Mouse (Mus musculus): ENCODE measurements around the gene Spa17. TPM values are rescaled to one million over a fixed set of nuclear protein-coding genes. Genes with fewer than 3 reads are reported as not detected.

Gene Spa17
- polyA plus RNA-seq, 1 experiment, result 2.7 TPM

GRCm38 (mm10) chr9:37625641-37626040 is 12.1 kb upstream of the Spa17 start:
- Histone ChIP-seq H3K36me3 (ENCODE audit: control insufficient read depth, insufficient read depth) (no peaks in the 10 kb centered on the region), H3K4me3 (no peak overlapping the region), H3K4me2 (ENCODE audit: low read depth) (no peak overlapping the region), H3K27me3 (ENCODE audit: control insufficient read depth, insufficient read depth, insufficient read length) (peaks cover 4% of the 10 kb centered on the region), H3ac (ENCODE audit: control insufficient read depth, insufficient read length) (no peak overlapping the region), H3K79me2 (ENCODE audit: control insufficient read depth, insufficient read depth) (no peaks in the 10 kb centered on the region)
- no peak for TF ChIP-seq MAX (IDR thresholded peaks at IDR 0.05; ENCODE audit: low read depth)
- TF ChIP-seq TCF3 (IDR thresholded peaks at IDR 0.05; ENCODE audit: insufficient read length, low read depth), result no peak
- no peak for TF ChIP-seq SRF (IDR thresholded peaks at IDR 0.05; ENCODE audit: control insufficient read depth, insufficient read length, low read depth)
- no peak for TF ChIP-seq CEBPB (IDR thresholded peaks at IDR 0.05; ENCODE audit: insufficient read depth, poor library complexity, severe bottlenecking)
- no peak for TF ChIP-seq MYOG (IDR thresholded peaks at IDR 0.05; ENCODE audit: control insufficient read depth in 1 of 3, insufficient read depth in 1 of 3, insufficient read length in 2 of 3, low read depth in 2 of 3)
- no peak for TF ChIP-seq USF1 (IDR thresholded peaks at IDR 0.05; ENCODE audit: low read depth)
- no peak for TF ChIP-seq POLR2A (IDR thresholded peaks at IDR 0.05; ENCODE audit: insufficient read length, low read depth)
- TF ChIP-seq MYOD1 (IDR thresholded peaks at IDR 0.05; ENCODE audit: control insufficient read depth in 1 of 3, insufficient read length in 2 of 3, low read depth in 2 of 3), result no peak
- TF ChIP-seq TCF12 (IDR thresholded peaks at IDR 0.05; ENCODE audit: insufficient read depth, poor library complexity, severe bottlenecking), result no peak
- TF ChIP-seq POLR2AphosphoS2 (IDR thresholded peaks at IDR 0.05; ENCODE audit: insufficient read length, low read depth), result no peak
- TF ChIP-seq REST (IDR thresholded peaks at IDR 0.05; ENCODE audit: insufficient read depth, insufficient read length), result no peak
- no peak for TF ChIP-seq E2F4 (IDR thresholded peaks at IDR 0.05; ENCODE audit: insufficient read depth)

- Histone ChIP-seq H3ac (ENCODE audit: control insufficient read depth, insufficient read length) (no peak overlapping the region), H3K79me2 (ENCODE audit: control insufficient read depth, insufficient read depth) (no peaks in the 10 kb centered on the region), H3K36me3 (ENCODE audit: control insufficient read depth, insufficient read depth) (no peaks in the 10 kb centered on the region), H3K4me3 (no peak overlapping the region), H3K27me3 (ENCODE audit: control insufficient read depth, insufficient read depth, insufficient read length) (peaks cover 4% of the 10 kb centered on the region), H3K4me2 (ENCODE audit: low read depth) (no peak overlapping the region)
- TF ChIP-seq SRF (IDR thresholded peaks at IDR 0.05; ENCODE audit: control insufficient read depth, insufficient read length, low read depth), result no peak
- TF ChIP-seq MYOG (IDR thresholded peaks at IDR 0.05; ENCODE audit: control insufficient read depth in 1 of 3, insufficient read depth in 1 of 3, insufficient read length in 2 of 3, low read depth in 2 of 3), result no peak
- no peak for TF ChIP-seq POLR2AphosphoS2 (IDR thresholded peaks at IDR 0.05; ENCODE audit: insufficient read length, low read depth)
- TF ChIP-seq MYOD1 (IDR thresholded peaks at IDR 0.05; ENCODE audit: control insufficient read depth in 1 of 3, insufficient read length in 2 of 3, low read depth in 2 of 3), result no peak
- no peak for TF ChIP-seq MAX (IDR thresholded peaks at IDR 0.05; ENCODE audit: low read depth)
- TF ChIP-seq CEBPB (IDR thresholded peaks at IDR 0.05; ENCODE audit: insufficient read depth, poor library complexity, severe bottlenecking), result no peak
- TF ChIP-seq USF1 (IDR thresholded peaks at IDR 0.05; ENCODE audit: low read depth), result no peak
- TF ChIP-seq REST (IDR thresholded peaks at IDR 0.05; ENCODE audit: insufficient read depth, insufficient read length), result no peak
- no peak for TF ChIP-seq E2F4 (IDR thresholded peaks at IDR 0.05; ENCODE audit: insufficient read depth)
- no peak for TF ChIP-seq TCF12 (IDR thresholded peaks at IDR 0.05; ENCODE audit: insufficient read depth, poor library complexity, severe bottlenecking)
- no peak for TF ChIP-seq POLR2A (IDR thresholded peaks at IDR 0.05; ENCODE audit: insufficient read length, low read depth)
Observed at GRCm38 (mm10) chr9:37625129-37625528, 11.6 kb upstream of the Spa17 start.

GRCm38 (mm10) chr9:37624502-37624901 is 11.0 kb upstream of the Spa17 start:
- no peak for TF ChIP-seq SRF (IDR thresholded peaks at IDR 0.05; ENCODE audit: control insufficient read depth, insufficient read length, low read depth)
- no peak for TF ChIP-seq REST (IDR thresholded peaks at IDR 0.05; ENCODE audit: insufficient read depth, insufficient read length)
- no peak for TF ChIP-seq MYOD1 (IDR thresholded peaks at IDR 0.05; ENCODE audit: control insufficient read depth in 1 of 3, insufficient read length in 2 of 3, low read depth in 2 of 3)
- TF ChIP-seq USF1 (IDR thresholded peaks at IDR 0.05; ENCODE audit: low read depth), result no peak
- no peak for TF ChIP-seq POLR2AphosphoS2 (IDR thresholded peaks at IDR 0.05; ENCODE audit: insufficient read length, low read depth)
- no peak for TF ChIP-seq TCF3 (IDR thresholded peaks at IDR 0.05; ENCODE audit: insufficient read length, low read depth)
- TF ChIP-seq MAX (IDR thresholded peaks at IDR 0.05; ENCODE audit: low read depth), result no peak
- TF ChIP-seq POLR2A (IDR thresholded peaks at IDR 0.05; ENCODE audit: insufficient read length, low read depth), result no peak
- TF ChIP-seq TCF12 (IDR thresholded peaks at IDR 0.05; ENCODE audit: insufficient read depth, poor library complexity, severe bottlenecking), result no peak
- TF ChIP-seq E2F4 (IDR thresholded peaks at IDR 0.05; ENCODE audit: insufficient read depth), result no peak
- TF ChIP-seq MYOG (IDR thresholded peaks at IDR 0.05; ENCODE audit: control insufficient read depth in 1 of 3, insufficient read depth in 1 of 3, insufficient read length in 2 of 3, low read depth in 2 of 3), result no peak
- TF ChIP-seq CEBPB (IDR thresholded peaks at IDR 0.05; ENCODE audit: insufficient read depth, poor library complexity, severe bottlenecking), result no peak
- Histone ChIP-seq H3K27me3 (ENCODE audit: control insufficient read depth, insufficient read depth, insufficient read length) (peaks cover 4% of the 10 kb centered on the region), H3K4me3 (no peak overlapping the region)

GRCm38 (mm10) chr9:37623981-37624380 is 10.5 kb upstream of the Spa17 start:
- Histone ChIP-seq H3ac (ENCODE audit: control insufficient read depth, insufficient read length) (no peak overlapping the region), H3K4me2 (ENCODE audit: low read depth) (no peak overlapping the region), H3K36me3 (ENCODE audit: control insufficient read depth, insufficient read depth) (no peaks in the 10 kb centered on the region), H3K4me3 (no peak overlapping the region), H3K27me3 (ENCODE audit: control insufficient read depth, insufficient read depth, insufficient read length) (peaks cover 4% of the 10 kb centered on the region), H3K79me2 (ENCODE audit: control insufficient read depth, insufficient read depth) (no peaks in the 10 kb centered on the region)
- TF ChIP-seq MYOD1 (IDR thresholded peaks at IDR 0.05; ENCODE audit: control insufficient read depth in 1 of 3, insufficient read length in 2 of 3, low read depth in 2 of 3) (no peak), MAX (IDR thresholded peaks at IDR 0.05; ENCODE audit: low read depth) (no peak), POLR2AphosphoS2 (IDR thresholded peaks at IDR 0.05; ENCODE audit: insufficient read length, low read depth) (no peak)

More at GRCm38 (mm10) chr9:37624502-37624901, 11.0 kb upstream of the Spa17 start:
- Histone ChIP-seq H3K36me3 (ENCODE audit: control insufficient read depth, insufficient read depth) (no peaks in the 10 kb centered on the region), H3K79me2 (ENCODE audit: control insufficient read depth, insufficient read depth) (no peaks in the 10 kb centered on the region), H3ac (ENCODE audit: control insufficient read depth, insufficient read length) (no peak overlapping the region), H3K4me2 (ENCODE audit: low read depth) (no peak overlapping the region)

- Histone ChIP-seq H3ac (ENCODE audit: control insufficient read depth, insufficient read length) (no peak overlapping the region), H3K27me3 (ENCODE audit: control insufficient read depth, insufficient read depth, insufficient read length) (peaks cover 4% of the 10 kb centered on the region), H3K4me2 (ENCODE audit: low read depth) (no peak overlapping the region), H3K4me3 (no peak overlapping the region), H3K36me3 (ENCODE audit: control insufficient read depth, insufficient read depth) (no peaks in the 10 kb centered on the region), H3K79me2 (ENCODE audit: control insufficient read depth, insufficient read depth) (no peaks in the 10 kb centered on the region)
- TF ChIP-seq POLR2A (IDR thresholded peaks at IDR 0.05; ENCODE audit: insufficient read length, low read depth) (no peak), REST (IDR thresholded peaks at IDR 0.05; ENCODE audit: insufficient read depth, insufficient read length) (no peak), SRF (IDR thresholded peaks at IDR 0.05; ENCODE audit: control insufficient read depth, insufficient read length, low read depth) (no peak), MAX (IDR thresholded peaks at IDR 0.05; ENCODE audit: low read depth) (no peak), POLR2AphosphoS2 (IDR thresholded peaks at IDR 0.05; ENCODE audit: insufficient read length, low read depth) (no peak), E2F4 (IDR thresholded peaks at IDR 0.05; ENCODE audit: insufficient read depth) (no peak), USF1 (IDR thresholded peaks at IDR 0.05; ENCODE audit: low read depth) (no peak), MYOD1 (IDR thresholded peaks at IDR 0.05; ENCODE audit: control insufficient read depth in 1 of 3, insufficient read length in 2 of 3, low read depth in 2 of 3) (no peak), MYOG (IDR thresholded peaks at IDR 0.05; ENCODE audit: control insufficient read depth in 1 of 3, insufficient read depth in 1 of 3, insufficient read length in 2 of 3, low read depth in 2 of 3) (no peak), TCF12 (IDR thresholded peaks at IDR 0.05; ENCODE audit: insufficient read depth, poor library complexity, severe bottlenecking) (no peak), CEBPB (IDR thresholded peaks at IDR 0.05; ENCODE audit: insufficient read depth, poor library complexity, severe bottlenecking) (no peak), TCF3 (IDR thresholded peaks at IDR 0.05; ENCODE audit: insufficient read length, low read depth) (no peak)
Observed at GRCm38 (mm10) chr9:37621290-37621689, 7.8 kb upstream of the Spa17 start.
